Mouse (Mus musculus) central nervous system, embryonic 11.5 days (tissue): ENCODE measurements around the gene Thg1l. TPM values are rescaled to one million over a fixed set of nuclear protein-coding genes. Genes with fewer than 3 reads are reported as not detected.

Experiments
- polyA plus RNA-seq: library from polyadenylated mRNA; depleted of rRNA; stranded (reverse); fragments of >200 nt; gene quantifications from 2 replicates; pipeline ENCODE4 v1.2.3, GENCODE M21; 2012; rRNA removed

The Thg1l gene
- 21.2 and 23.1 TPM in 2 replicates for polyA plus RNA-seq

DNA sequence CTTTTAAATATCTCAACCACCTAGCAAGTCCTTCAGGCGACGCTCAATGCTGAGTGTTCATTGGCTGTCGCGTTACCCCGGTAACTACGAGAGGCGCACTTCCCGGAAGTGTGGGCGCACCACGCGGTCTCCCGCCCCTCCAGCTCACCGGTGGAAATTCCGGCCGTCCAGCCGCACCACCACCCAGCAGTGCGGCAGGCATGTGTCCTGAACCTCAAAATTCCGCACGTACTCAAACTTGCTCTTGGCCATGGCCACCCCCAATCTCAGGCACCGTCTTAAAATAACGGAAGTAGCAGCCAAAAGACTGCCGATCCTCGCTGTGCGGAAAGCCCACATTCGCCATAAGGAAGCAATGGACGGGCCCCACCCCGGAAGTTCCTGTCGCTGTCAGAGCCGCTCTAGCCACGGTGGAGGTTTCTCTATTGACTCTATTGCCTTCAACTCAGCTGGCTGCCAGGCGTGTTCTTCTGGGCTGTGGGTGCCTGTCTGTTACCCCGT, at the start of gene Thg1l:
Gene Thg1l (minus strand): TSS at position 368 of the 501 bp plus-strand sequence.

DNA sequence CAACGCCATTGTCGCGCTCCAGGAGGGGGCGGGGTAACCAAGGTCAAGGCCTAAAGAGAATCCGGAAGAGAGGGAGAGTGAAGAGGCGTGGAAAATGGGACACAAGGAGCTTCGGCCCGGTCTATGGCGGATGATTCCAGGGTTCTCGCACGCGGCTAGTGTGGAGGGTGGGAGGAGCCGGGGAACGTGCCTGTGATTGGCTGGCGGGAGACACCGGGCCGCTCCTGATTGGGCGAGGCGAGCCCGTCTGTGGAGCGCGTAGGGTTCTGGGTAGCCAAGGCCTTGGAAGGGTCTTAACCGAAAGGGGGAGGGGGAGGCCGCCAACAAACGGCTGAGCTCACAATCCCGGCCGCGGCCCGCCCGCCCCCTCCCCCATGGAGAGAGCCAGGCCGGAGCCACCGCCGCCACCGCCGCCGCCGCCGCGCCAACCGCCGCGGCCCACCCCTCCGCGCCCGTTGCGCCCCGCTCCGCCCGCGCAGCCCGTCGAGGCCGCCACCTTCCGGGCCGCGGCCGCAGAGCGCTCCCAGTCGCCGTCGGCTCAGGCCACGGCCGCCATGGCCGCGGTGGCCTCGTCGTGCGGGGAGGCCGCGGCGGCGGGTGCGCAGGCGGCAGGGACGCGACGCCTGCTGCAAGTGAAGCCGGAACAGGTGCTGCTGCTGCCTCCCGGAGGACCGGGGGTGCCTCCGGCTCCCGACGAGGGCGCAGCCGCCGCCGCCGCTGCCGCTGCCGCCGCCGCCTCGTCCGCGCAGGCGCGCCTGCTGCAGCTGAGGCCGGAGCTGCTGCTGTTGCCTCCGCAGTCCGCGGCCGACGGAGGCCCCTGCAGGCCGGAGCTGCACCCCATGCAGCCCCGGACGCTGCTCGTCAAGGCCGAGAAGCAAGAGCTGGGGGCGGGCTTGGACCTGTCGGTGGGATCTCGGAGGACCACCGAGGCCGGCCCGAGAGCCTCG, 24.9 kb upstream of the Thg1l start, which contains the start of gene Sox30:
Gene Sox30 (plus strand): TSS at position 365 of the 947 bp plus-strand sequence.

GRCm38 (mm10) chr11:45944643-45945156, 10.6 kb downstream of the Thg1l start, which contains the start of gene Lsm11:
Gene Lsm11 (minus strand): TSS chr11:45944935.

Other genes with a start within 250 kb of the Thg1l start
- gene Clint1, start 103.4 kb downstream of the Thg1l start, polyA plus RNA-seq = 59.2 and 76.2 TPM in 2 replicates
- 10.3 and 14.1 TPM in 2 replicates for gene Lsm11, start 10.6 kb downstream of the Thg1l start, polyA plus RNA-seq
- gene Sox30, start 24.8 kb upstream of the Thg1l start, polyA plus RNA-seq = 0.40 and 0.68 TPM in 2 replicates
- gene Gm12166, start 96.8 kb upstream of the Thg1l start, polyA plus RNA-seq = 3.5 and 5.2 TPM in 2 replicates
- 11.6 and 24.4 TPM in 2 replicates for gene Adam19, start 100.5 kb upstream of the Thg1l start, polyA plus RNA-seq
- 0.42 and 0.99 TPM in 2 replicates for gene Nipal4, start 211.0 kb upstream of the Thg1l start, polyA plus RNA-seq